Mouse (Mus musculus) limb, embryonic 11.5 days (tissue): ENCODE measurements around the gene Gipc1. TPM values are rescaled to one million over a fixed set of nuclear protein-coding genes. Genes with fewer than 3 reads are reported as not detected.

Experiments used
- ATAC-seq: fragments of 200-750 bp; cut with Nextera tagmentation; 2 replicates; pipeline ENCODE4 v1.8.0; 2017; ENCODE audit warnings: low read depth; ENCODE audit not compliant: insufficient number of reproducible peaks, low FRiP score, low TSS enrichment
- DNase-seq: peaks from one replicate; pipeline ENCODE4 v3.0.0-alpha.2; 2015; ENCODE audit warnings: low spot score
- H3K27ac ChIP-seq: fragments of 300-500 bp; sonication (generic); replicated peaks from 2 replicates; pipeline ENCODE4 v1.5.1; 2014; ENCODE audit warnings: low read depth, mild to moderate bottlenecking, low read length
- H3K27me3 ChIP-seq: fragments of 300-500 bp; sonication (generic); 2 replicates; pipeline ENCODE4 v1.6.1; 2014; ENCODE audit warnings: mild to moderate bottlenecking, low read length, mixed read lengths; ENCODE audit not compliant: control insufficient read depth, insufficient read depth
- H3K36me3 ChIP-seq: fragments of 300-500 bp; sonication (generic); 2 replicates; pipeline ENCODE4 v1.6.1; 2014; ENCODE audit warnings: mild to moderate bottlenecking, low read length, moderate library complexity, mixed read lengths; ENCODE audit not compliant: control insufficient read depth, insufficient read depth
- H3K4me1 ChIP-seq: fragments of 300-500 bp; sonication (generic); 2 replicates; pipeline ENCODE4 v1.6.1; 2014; ENCODE audit warnings: low read length, mixed read lengths; ENCODE audit not compliant: control insufficient read depth, insufficient read depth
- H3K4me2 ChIP-seq: fragments of 300-500 bp; sonication (generic); 2 replicates; pipeline ENCODE4 v1.6.1; 2014; ENCODE audit warnings: low read depth, mild to moderate bottlenecking, moderate library complexity; ENCODE audit not compliant: severe bottlenecking
- H3K4me3 ChIP-seq: fragments of 300-500 bp; sonication (generic); 2 replicates; pipeline ENCODE4 v1.5.1; 2014; ENCODE audit warnings: low read depth, low read length
- H3K9ac ChIP-seq: fragments of 300-500 bp; sonication (generic); 2 replicates; pipeline ENCODE4 v1.6.1; 2014; ENCODE audit warnings: mild to moderate bottlenecking, low read length
- H3K9me3 ChIP-seq: fragments of 300-500 bp; sonication (generic); 2 replicates; pipeline ENCODE4 v1.6.1; 2016; ENCODE audit warnings: low read length; ENCODE audit not compliant: control insufficient read depth
- WGBS: fragments of 180-500 bp; shearing (Covaris S2); extraction: QIAGEN DNeasy Blood & Tissue Kit; methylation state at CpG from one replicate; pipeline ENCODE4 v1.1.7; 2014; 5-methylcytosine and 5-hydroxymethylcytosine counted together
- polyA plus RNA-seq: library from polyadenylated mRNA; unstranded; fragments of >200 nt; fragmentation: Nextera tagmentation; extraction: Ambion mirVana; gene quantifications from 2 replicates; pipeline ENCODE4 v1.2.1, GENCODE M21; 2014

The Gipc1 gene
- polyA plus RNA-seq, 1 experiment from 2014 or later = 178 TPM

DNA sequence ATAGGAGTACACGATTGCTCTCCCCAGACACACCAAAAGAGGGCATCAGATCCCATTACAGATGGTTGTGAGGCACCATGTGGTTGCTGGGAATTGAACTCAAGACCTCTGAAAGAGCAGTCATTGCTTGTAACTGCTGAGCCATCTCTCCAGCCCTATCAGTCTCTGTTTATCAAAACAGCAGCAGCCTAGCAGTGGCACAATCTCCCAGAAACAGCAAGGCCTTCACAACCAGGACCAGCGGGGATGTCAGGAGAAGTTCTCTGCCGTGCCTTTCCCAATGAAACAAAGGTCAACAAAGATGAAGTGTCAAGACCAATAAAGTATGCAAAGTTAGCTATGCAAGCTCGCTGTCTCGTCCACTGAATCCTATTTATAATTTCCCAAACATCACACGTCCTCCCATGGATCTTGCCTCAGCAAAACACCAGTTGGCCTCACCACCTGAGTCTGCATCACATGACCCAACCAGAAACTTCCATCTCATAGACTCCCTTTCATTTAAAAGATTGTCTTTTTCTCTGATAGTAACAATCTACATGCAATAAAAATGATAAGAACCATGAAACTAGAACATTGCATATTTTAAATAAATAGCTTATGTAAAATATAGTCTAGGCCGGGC, 20.3 kb upstream of the Gipc1 start:
- H3K4me2 ChIP-seq = no peak overlapping the region
- DNase-seq = no peak
- H3K27ac ChIP-seq = no peak overlapping the region
- H3K27me3 ChIP-seq = no peaks in the 10 kb centered on the region
- WGBS = 88% methylated on average over 7 of the region's 7 CpGs
- H3K4me3 ChIP-seq = no peak overlapping the region
- no peak overlapping the region for H3K9ac ChIP-seq
- H3K9me3 ChIP-seq = peaks cover 3% of the 10 kb centered on the region; the same call in 1 of the 2 replicates
- no peaks in the 10 kb centered on the region for H3K4me1 ChIP-seq
- no peak for ATAC-seq
- no peaks in the 10 kb centered on the region for H3K36me3 ChIP-seq

DNA sequence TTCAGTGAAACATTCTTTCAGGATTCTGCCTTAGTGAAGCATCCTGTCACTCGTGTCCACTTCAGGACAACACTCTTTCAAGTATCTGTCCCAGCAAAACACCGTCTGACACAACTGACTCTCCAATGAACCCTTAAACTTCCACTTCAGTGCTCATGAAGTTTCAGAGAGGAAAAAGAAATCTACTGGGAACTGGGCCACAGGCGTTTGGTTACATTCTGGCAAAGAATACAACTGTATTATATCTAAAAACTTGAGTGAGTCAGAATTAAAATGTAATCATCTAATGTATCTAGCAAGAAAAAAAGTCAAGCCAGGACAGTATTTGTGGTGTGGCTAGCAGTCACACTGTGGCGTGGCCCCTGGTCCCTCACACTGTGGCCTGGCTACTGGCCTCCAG, 13.6 kb upstream of the Gipc1 start:
- Histone ChIP-seq H3K9ac (no peak overlapping the region), H3K27ac (no peak overlapping the region), H3K4me3 (no peak overlapping the region), H3K27me3 (no peaks in the 10 kb centered on the region), H3K4me1 (no peaks in the 10 kb centered on the region), H3K4me2 (no peak overlapping the region), H3K36me3 (no peaks in the 10 kb centered on the region), H3K9me3 (peaks cover 3% of the 10 kb centered on the region; the same call in 1 of the 2 replicates)
- ATAC-seq = no peak
- WGBS = 82% methylated on average over 4 of the region's 4 CpGs
- no peak for DNase-seq

- no peaks in the 10 kb centered on the region for H3K27me3 ChIP-seq
- no peak overlapping the region for H3K4me3 ChIP-seq
- H3K9me3 ChIP-seq = peaks cover 3% of the 10 kb centered on the region; the same call in 1 of the 2 replicates
- no peak overlapping the region for H3K4me2 ChIP-seq
- no peak for ATAC-seq
- 80% methylated on average over 5 of the region's 5 CpGs for WGBS
- H3K36me3 ChIP-seq = no peaks in the 10 kb centered on the region
- no peaks in the 10 kb centered on the region for H3K4me1 ChIP-seq
- H3K9ac ChIP-seq = no peak overlapping the region
- H3K27ac ChIP-seq = no peak overlapping the region
- DNase-seq = no peak
Observed at GRCm38 (mm10) chr8:83639649-83640048, 12.8 kb upstream of the Gipc1 start.

GRCm38 (mm10) chr8:83647511-83647910, 5.0 kb upstream of the Gipc1 start:
- no peaks in the 10 kb centered on the region for H3K4me1 ChIP-seq
- no peaks in the 10 kb centered on the region for H3K36me3 ChIP-seq
- DNase-seq (no peak), ATAC-seq (no peak)
- no peaks in the 10 kb centered on the region for H3K9me3 ChIP-seq
- H3K27me3 ChIP-seq = no peaks in the 10 kb centered on the region
- no peak overlapping the region for H3K9ac ChIP-seq
- WGBS = 95% methylated on average over 11 of the region's 11 CpGs
- no peak overlapping the region for H3K27ac ChIP-seq
- no peak overlapping the region for H3K4me2 ChIP-seq
- H3K4me3 ChIP-seq = no peak overlapping the region

- ATAC-seq (no peak), DNase-seq (no peak)
- Histone ChIP-seq H3K27me3 (no peaks in the 10 kb centered on the region), H3K4me3 (no peak overlapping the region), H3K4me1 (no peaks in the 10 kb centered on the region), H3K9ac (no peak overlapping the region), H3K4me2 (no peak overlapping the region), H3K27ac (no peak overlapping the region), H3K36me3 (no peaks in the 10 kb centered on the region), H3K9me3 (no peaks in the 10 kb centered on the region)
- 94% methylated on average over 4 of the region's 4 CpGs for WGBS
Observed at GRCm38 (mm10) chr8:83648031-83648430, 4.4 kb upstream of the Gipc1 start.

GRCm38 (mm10) chr8:83649699-83650098, 2.8 kb upstream of the Gipc1 start:
- peaks cover 7% of the 10 kb centered on the region; the same call in 1 of the 2 replicates for H3K4me1 ChIP-seq
- DNase-seq (no peak), ATAC-seq (no peak)
- no peaks in the 10 kb centered on the region for H3K27me3 ChIP-seq
- no peak overlapping the region for H3K4me2 ChIP-seq
- 95% methylated on average over 6 of the region's 6 CpGs for WGBS
- no peak overlapping the region for H3K9ac ChIP-seq
- H3K27ac ChIP-seq = no peak overlapping the region
- H3K9me3 ChIP-seq = no peaks in the 10 kb centered on the region
- no peaks in the 10 kb centered on the region for H3K36me3 ChIP-seq
- H3K4me3 ChIP-seq = no peak overlapping the region

GRCm38 (mm10) chr8:83652744-83653661, 526 bp downstream of the Gipc1 start:
- ATAC-seq (no peak; the same call in 1 of the 2 replicates), DNase-seq (no peak)
- Histone ChIP-seq H3K36me3 (no peaks in the 10 kb centered on the region; the same call in 1 of the 2 replicates), H3K4me3 (peak overlapping the region; percentile 76), H3K9ac (peak overlapping the region; percentile 70), H3K9me3 (no peaks in the 10 kb centered on the region), H3K4me2 (peak overlapping the region; percentile 92), H3K27ac (0 out of 2 replicates have a peak overlapping the region, but pooled peaks have one; percentile 3), H3K27me3 (no peaks in the 10 kb centered on the region), H3K4me1 (peaks cover 7% of the 10 kb centered on the region; the same call in 1 of the 2 replicates)
- WGBS = 3% methylated on average over 42 of the region's 46 CpGs

DNA sequence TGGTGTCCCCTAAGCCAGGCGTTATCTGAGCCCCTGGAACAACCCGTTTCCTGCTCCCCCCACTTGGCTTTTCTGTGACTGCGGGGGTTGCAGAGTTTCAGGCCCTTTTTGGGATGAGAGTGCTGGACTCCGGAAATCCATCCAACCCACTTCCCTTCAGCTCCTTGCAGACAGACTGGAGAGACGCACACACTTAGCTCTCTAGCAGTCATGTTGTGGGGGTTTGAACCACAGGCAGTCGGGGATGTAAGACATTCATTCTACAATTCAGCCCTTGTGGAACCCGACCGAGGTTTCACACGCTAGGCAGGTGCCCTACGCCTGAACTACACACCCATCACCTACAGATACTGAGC, 1.2 kb downstream of the Gipc1 start:
- Histone ChIP-seq H3K27me3 (no peaks in the 10 kb centered on the region), H3K27ac (no peak overlapping the region), H3K36me3 (no peaks in the 10 kb centered on the region; the same call in 1 of the 2 replicates), H3K9ac (peak overlapping the region; percentile 43; the same call in 1 of the 2 replicates), H3K9me3 (no peaks in the 10 kb centered on the region), H3K4me3 (peak overlapping the region; percentile 76), H3K4me1 (peaks cover 7% of the 10 kb centered on the region; the same call in 1 of the 2 replicates), H3K4me2 (peak overlapping the region; percentile 92)
- DNase-seq (no peak), ATAC-seq (no peak)
- WGBS = 48% methylated on average over 10 of the region's 10 CpGs
